In genomic region chr9:121709898-121710583, GRCm38 (mm10) we compare ENCODE assay signal across 8 mouse cellular contexts. TPM values are rescaled to one million over a fixed set of nuclear protein-coding genes. Genes with fewer than 3 reads are reported as not detected.
DNase-seq lines count a peak whose midpoint lies in the region; ATAC-seq and TF ChIP-seq lines count a peak whose summit lies in the region.

Gene Ss18l2, plus strand, starts transcription at chr9:121710329.

- ATAC-seq in common myeloid progenitor, adult 5-6 weeks (replicated peaks; ENCODE audit: low read depth, poor library complexity, severe bottlenecking): peak; percentile 83
- peak; percentile 99 for ATAC-seq in hindbrain, postnatal 0 days
- peak; percentile 85 for ATAC-seq in megakaryocyte, adult 5-6 weeks (ENCODE audit: poor library complexity, severe bottlenecking)

- peaks cover 11% of the 10 kb centered on the region for H3K36me3 ChIP-seq in hindbrain, postnatal 0 days (ENCODE audit: insufficient read depth, low read length)

- H3K4me1 ChIP-seq in hindbrain, postnatal 0 days (ENCODE audit: insufficient read depth, low read length): peaks cover 12% of the 10 kb centered on the region

- DNase-seq in ZHBTc4 (ENCODE audit: low read depth, low spot score): peak; percentile 100
- DNase-seq in gastrocnemius, adult 2 months: peak; percentile 99
- DNase-seq in hindbrain, postnatal 0 days (ENCODE audit: low spot score): peak; percentile 100
- peak; percentile 96 to 97 for DNase-seq in left cerebral cortex, adult 2 months (ENCODE audit: extremely low spot score in 1 of 2, low spot score in 2 of 2)
- DNase-seq in right cerebral cortex, adult 2 months (ENCODE audit: low spot score in 2 of 2): peak; percentile 98 to 99
- peak; percentile 100 for DNase-seq in urinary bladder, postnatal 14 days (ENCODE audit: low spot score)

- no peak for TF ChIP-seq CTCF in gastrocnemius, adult 2 months (IDR thresholded peaks at IDR 0.05)
- TF ChIP-seq CTCF in hindbrain, postnatal 0 days (IDR thresholded peaks at IDR 0.05; ENCODE audit: low read depth): no peak
- TF ChIP-seq CTCF in left cerebral cortex, adult 2 months (IDR thresholded peaks at IDR 0.05): no peak

- 5% methylated on average over 37 of the region's 37 CpGs for WGBS in hindbrain, postnatal 0 days

- peak within 1 kb of the TSS; percentile 85 for H3K4me2 ChIP-seq in hindbrain, postnatal 0 days (ENCODE audit: low read depth, low read length)

- intact Hi-C loops in gastrocnemius, adult 2 months (cut with DNase I): loop anchor here (1.0 kb wide), 1 partner anchor 8 kb away; no protein-coding TSS in a partner anchor
- intact Hi-C loops in left cerebral cortex, adult 2 months (cut with DNase I): no loop called here

- peak within 1 kb of the TSS; percentile 100 for H3K4me3 ChIP-seq in gastrocnemius, adult 2 months
- H3K4me3 ChIP-seq in hindbrain, postnatal 0 days (ENCODE audit: low read length): peak within 1 kb of the TSS; percentile 96
- H3K4me3 ChIP-seq in left cerebral cortex, adult 2 months: peak within 1 kb of the TSS; percentile 80

- peak within 1 kb of the TSS; percentile 99 for H3K27ac ChIP-seq in gastrocnemius, adult 2 months
- H3K27ac ChIP-seq in hindbrain, postnatal 0 days: peak within 1 kb of the TSS; percentile 96
- H3K27ac ChIP-seq in left cerebral cortex, adult 2 months: peak within 1 kb of the TSS; percentile 99

- H3K9me3 ChIP-seq in hindbrain, postnatal 0 days (ENCODE audit: low read length): no peaks in the 10 kb centered on the region

- H3K9ac ChIP-seq in hindbrain, postnatal 0 days (replicated peaks; ENCODE audit: low read length): peak within 1 kb of the TSS; percentile 96

- no peaks in the 10 kb centered on the region for H3K27me3 ChIP-seq in hindbrain, postnatal 0 days (ENCODE audit: insufficient read depth, low read length)

RNA-seq across cellular contexts. Expression of gene Ss18l2, which starts in this region (rescaled TPM):
- total RNA-seq in common myeloid progenitor, adult 5-6 weeks (2017): 34.1 and 34.8 TPM in 2 replicates
- total RNA-seq in gastrocnemius, adult 2 months (2021): 100 to 1,000 TPM; 108 to 137 TPM
- 62.4 and 62.6 TPM in 2 replicates for total RNA-seq in hindbrain, postnatal 0 days (2014; rRNA removed)
- 231 and 246 TPM in 2 replicates for polyA plus RNA-seq in hindbrain, postnatal 0 days (2015; fragmentation: Nextera tagmentation; extraction: Ambion mirVana)
- 10 to 100 TPM; 84.4 to 89.6 TPM for total RNA-seq in left cerebral cortex, adult 2 months (2021)
- total RNA-seq in megakaryocyte, adult 5-6 weeks (2015): 36.2 and 39.1 TPM in 2 replicates
- 29.8 and 35.7 TPM in 2 replicates for total RNA-seq in megakaryocyte, adult 5-6 weeks (2017)

Comparison
In these comparisons a context has a peak if more than half of its experiments do, and no peak if none do; other contexts are left out.
1. Peak in every context shown above with its lines: DNase-seq, ATAC-seq, H3K4me3 ChIP-seq and H3K27ac ChIP-seq.